Mouse (Mus musculus): Measurements from ENCODE around the gene 1700024P04Rik.

DNA sequence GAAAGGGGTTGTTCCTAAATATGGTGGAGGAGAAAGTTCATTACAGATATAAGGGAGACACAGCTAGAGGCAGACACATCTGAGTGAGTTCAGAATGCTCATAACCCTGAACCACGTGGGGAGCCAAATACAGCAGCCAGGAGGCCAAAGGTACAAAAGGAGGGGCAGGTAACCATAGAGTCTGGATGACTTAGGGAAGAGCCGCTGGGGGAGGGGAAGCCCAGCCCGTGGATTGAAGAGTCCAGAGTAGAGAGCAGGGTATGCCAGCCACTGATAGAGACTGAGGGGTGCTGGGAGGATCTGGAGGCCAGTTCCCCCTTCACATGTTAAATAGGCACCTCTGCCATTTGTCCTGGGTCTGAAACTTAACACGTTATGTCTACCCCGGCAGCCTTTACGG lies 28.7 kb downstream of the 1700024P04Rik start:
- no peak for TF ChIP-seq USF1 (IDR thresholded peaks at IDR 0.05; ENCODE audit: low read depth)
- no peak for TF ChIP-seq POLR2A (IDR thresholded peaks at IDR 0.05; ENCODE audit: insufficient read length, low read depth)
- TF ChIP-seq MYOD1 (IDR thresholded peaks at IDR 0.05; ENCODE audit: control insufficient read depth in 1 of 3, insufficient read length in 2 of 3, low read depth in 2 of 3) = no peak
- TF ChIP-seq MAX (IDR thresholded peaks at IDR 0.05; ENCODE audit: low read depth) = no peak
- TF ChIP-seq CEBPB (IDR thresholded peaks at IDR 0.05; ENCODE audit: insufficient read depth, poor library complexity, severe bottlenecking) = no peak
- no peak for TF ChIP-seq REST (IDR thresholded peaks at IDR 0.05; ENCODE audit: insufficient read depth, insufficient read length)
- no peak for TF ChIP-seq SRF (IDR thresholded peaks at IDR 0.05; ENCODE audit: control insufficient read depth, insufficient read length, low read depth)
- TF ChIP-seq POLR2AphosphoS2 (IDR thresholded peaks at IDR 0.05; ENCODE audit: insufficient read length, low read depth) = no peak
- TF ChIP-seq E2F4 (IDR thresholded peaks at IDR 0.05; ENCODE audit: insufficient read depth) = no peak
- no peak for TF ChIP-seq MYOG (IDR thresholded peaks at IDR 0.05; ENCODE audit: control insufficient read depth in 1 of 3, insufficient read depth in 1 of 3, insufficient read length in 2 of 3, low read depth in 2 of 3)
